Mouse (Mus musculus): ENCODE results near the gene Plxnc1. TPM values are rescaled to one million over a fixed set of nuclear protein-coding genes. Genes with fewer than 3 reads are reported as not detected.

Gene Plxnc1
- total RNA-seq, 1 experiment = 1.1 TPM

- H3K9me3 ChIP-seq (ENCODE audit: control insufficient read depth, insufficient read depth, low read depth, low read length) = no peaks in the 10 kb centered on the region
- H3K4me3 ChIP-seq (ENCODE audit: insufficient read depth in 1 of 2, low read depth in 1 of 2, low read length in 2 of 2, poor library complexity in 1 of 2, severe bottlenecking in 1 of 2) = no peak overlapping the region
- in situ Hi-C loops (cut with MboI; ENCODE audit: low sequenced_read_pairs in 2 of 2, unreplicated experiment in 2 of 2) = no loop called here
- no peak for DNase-seq (ENCODE audit: low read depth, low spot score)
- H3K4me1 ChIP-seq (ENCODE audit: control insufficient read depth in 2 of 2, insufficient read depth in 2 of 2, low read length in 2 of 2, poor library complexity in 1 of 2) = peaks cover 2 to 9% of the 10 kb centered on the region in 2 experiments; a peak in 3 of 4 replicates
- no peak overlapping the region for H3K9ac ChIP-seq (ENCODE audit: insufficient read depth, low read depth, low read length, poor library complexity, severe bottlenecking)
- H3K36me3 ChIP-seq (ENCODE audit: control insufficient read depth, insufficient read depth, low read length, poor library complexity, severe bottlenecking) = no peaks in the 10 kb centered on the region
- no peak for TF ChIP-seq ZNF384 (IDR thresholded peaks at IDR 0.05; ENCODE audit: low read depth, low read length)
- TF ChIP-seq HCFC1 (IDR thresholded peaks at IDR 0.05; ENCODE audit: borderline replicate concordance, insufficient read depth, low read length) = no peak
- TF ChIP-seq MAFK (IDR thresholded peaks at IDR 0.05; ENCODE audit: insufficient read depth, low read depth, low read length) = no peak
- no peak overlapping the region for H3K27ac ChIP-seq (ENCODE audit: insufficient read depth, low read depth, low read length, poor library complexity, severe bottlenecking)
Measured at GRCm38 (mm10) chr10:94818127-94818526, 126.5 kb downstream of the Plxnc1 start.

GRCm38 (mm10) chr10:94811907-94812851, 132.5 kb downstream of the Plxnc1 start:
- DNase-seq (ENCODE audit: low read depth, low spot score) = no peak
- Histone ChIP-seq H3K9me3 (ENCODE audit: control insufficient read depth, insufficient read depth, low read depth, low read length) (no peaks in the 10 kb centered on the region), H3K4me1 (ENCODE audit: control insufficient read depth in 2 of 2, insufficient read depth in 2 of 2, low read length in 2 of 2, poor library complexity in 1 of 2) (no peaks in the 10 kb centered on the region; a peak in 1 of 4 replicates), H3K4me3 (ENCODE audit: insufficient read depth in 1 of 2, low read depth in 1 of 2, low read length in 2 of 2, poor library complexity in 1 of 2, severe bottlenecking in 1 of 2) (no peak overlapping the region), H3K9ac (ENCODE audit: insufficient read depth, low read depth, low read length, poor library complexity, severe bottlenecking) (no peak overlapping the region), H3K36me3 (ENCODE audit: control insufficient read depth, insufficient read depth, low read length, poor library complexity, severe bottlenecking) (no peaks in the 10 kb centered on the region), H3K27ac (ENCODE audit: insufficient read depth, low read depth, low read length, poor library complexity, severe bottlenecking) (no peak overlapping the region)
- TF ChIP-seq HCFC1 (IDR thresholded peaks at IDR 0.05; ENCODE audit: borderline replicate concordance, insufficient read depth, low read length) (no peak), CHD2 (IDR thresholded peaks at IDR 0.05; ENCODE audit: low read depth, low read length) (no peak)
- in situ Hi-C loops (cut with MboI; ENCODE audit: low sequenced_read_pairs in 2 of 2, unreplicated experiment in 2 of 2) = no loop called here

- Histone ChIP-seq H3K4me1 (ENCODE audit: control insufficient read depth in 2 of 2, insufficient read depth in 2 of 2, low read length in 2 of 2, poor library complexity in 1 of 2) (no peaks in the 10 kb centered on the region; a peak in 1 of 4 replicates), H3K27ac (ENCODE audit: insufficient read depth, low read depth, low read length, poor library complexity, severe bottlenecking) (no peak overlapping the region), H3K36me3 (ENCODE audit: control insufficient read depth, insufficient read depth, low read length, poor library complexity, severe bottlenecking) (no peaks in the 10 kb centered on the region), H3K4me3 (ENCODE audit: insufficient read depth in 1 of 2, low read depth in 1 of 2, low read length in 2 of 2, poor library complexity in 1 of 2, severe bottlenecking in 1 of 2) (no peak overlapping the region), H3K9me3 (ENCODE audit: control insufficient read depth, insufficient read depth, low read depth, low read length) (no peaks in the 10 kb centered on the region), H3K9ac (ENCODE audit: insufficient read depth, low read depth, low read length, poor library complexity, severe bottlenecking) (no peak overlapping the region)
- no peak for DNase-seq (ENCODE audit: low read depth, low spot score)
- TF ChIP-seq CHD2 (IDR thresholded peaks at IDR 0.05; ENCODE audit: low read depth, low read length) = no peak
- TF ChIP-seq HCFC1 (IDR thresholded peaks at IDR 0.05; ENCODE audit: borderline replicate concordance, insufficient read depth, low read length) = no peak
- no peak for TF ChIP-seq MAFK (IDR thresholded peaks at IDR 0.05; ENCODE audit: insufficient read depth, low read depth, low read length)
- no peak for TF ChIP-seq ZNF384 (IDR thresholded peaks at IDR 0.05; ENCODE audit: low read depth, low read length)
- no peak for TF ChIP-seq ZC3H11A (IDR thresholded peaks at IDR 0.05; ENCODE audit: borderline replicate concordance, low read depth, low read length)
- in situ Hi-C loops (cut with MboI; ENCODE audit: low sequenced_read_pairs in 2 of 2, unreplicated experiment in 2 of 2) = no loop called here
Measured at GRCm38 (mm10) chr10:94809946-94810472, 134.6 kb downstream of the Plxnc1 start.

- no peak for DNase-seq (ENCODE audit: low read depth, low spot score)
Measured at GRCm38 (mm10) chr10:94808275-94808674, 136.4 kb downstream of the Plxnc1 start.

More at GRCm38 (mm10) chr10:94808275-94808674, 136.4 kb downstream of the Plxnc1 start:
- Histone ChIP-seq H3K9me3 (ENCODE audit: control insufficient read depth, insufficient read depth, low read depth, low read length) (no peaks in the 10 kb centered on the region), H3K27ac (ENCODE audit: insufficient read depth, low read depth, low read length, poor library complexity, severe bottlenecking) (no peak overlapping the region), H3K4me1 (ENCODE audit: control insufficient read depth in 2 of 2, insufficient read depth in 2 of 2, low read length in 2 of 2, poor library complexity in 1 of 2) (no peaks in the 10 kb centered on the region; a peak in 1 of 4 replicates), H3K9ac (ENCODE audit: insufficient read depth, low read depth, low read length, poor library complexity, severe bottlenecking) (no peak overlapping the region), H3K4me3 (ENCODE audit: insufficient read depth in 1 of 2, low read depth in 1 of 2, low read length in 2 of 2, poor library complexity in 1 of 2, severe bottlenecking in 1 of 2) (no peak overlapping the region), H3K36me3 (ENCODE audit: control insufficient read depth, insufficient read depth, low read length, poor library complexity, severe bottlenecking) (no peaks in the 10 kb centered on the region)
- in situ Hi-C loops (cut with MboI; ENCODE audit: low sequenced_read_pairs in 2 of 2, unreplicated experiment in 2 of 2) = no loop called here
- TF ChIP-seq MAFK (IDR thresholded peaks at IDR 0.05; ENCODE audit: insufficient read depth, low read depth, low read length) (no peak), ZNF384 (IDR thresholded peaks at IDR 0.05; ENCODE audit: low read depth, low read length) (no peak), CHD2 (IDR thresholded peaks at IDR 0.05; ENCODE audit: low read depth, low read length) (no peak), HCFC1 (IDR thresholded peaks at IDR 0.05; ENCODE audit: borderline replicate concordance, insufficient read depth, low read length) (no peak)
